Mouse (Mus musculus) forebrain, embryonic 10.5 days (tissue): ENCODE measurements at regions not wholly inside any gene's neighbourhood (a gene's known extent, or its start where the extent isn't known, plus 50 kb on each side); places are given as distances from the start of the nearest gene placed in this dataset.
A peak's percentile ranks its signal among the peaks of the same experiment; 100 is the strongest.
"Not testable (repeated sequence)": the region's sequence is repeated elsewhere in the genome, so short reads cannot be mapped to it uniquely, and the experiment has no call there.

Experiments
- DNase-seq: peaks from one replicate; pipeline ENCODE4 v3.0.0-alpha.2; 2017; ENCODE audit warnings: low spot score; ENCODE audit errors: extremely low spot score
- H3K27ac ChIP-seq: fragments of 300-500 bp; sonication (generic); 2 replicates; pipeline ENCODE4 v1.5.1; 2016; ENCODE audit warnings: mild to moderate bottlenecking
- H3K27me3 ChIP-seq: fragments of 300-500 bp; sonication (generic); 2 replicates; pipeline ENCODE4 v1.6.1; 2016; ENCODE audit warnings: mild to moderate bottlenecking; ENCODE audit not compliant: poor library complexity, severe bottlenecking
- H3K36me3 ChIP-seq: fragments of 300-500 bp; sonication (generic); replicated peaks from 2 replicates; pipeline ENCODE4 v1.6.1; 2016; ENCODE audit warnings: mild to moderate bottlenecking, moderate library complexity
- H3K4me1 ChIP-seq: fragments of 300-500 bp; sonication (generic); 2 replicates; pipeline ENCODE4 v1.6.1; 2016
- H3K4me3 ChIP-seq: fragments of 300-500 bp; sonication (generic); 2 replicates; pipeline ENCODE4 v1.5.1; 2016; ENCODE audit warnings: mild to moderate bottlenecking, moderate library complexity
- H3K9me3 ChIP-seq: fragments of 300-500 bp; sonication (generic); 2 replicates; pipeline ENCODE4 v1.6.1; 2016; ENCODE audit warnings: mild to moderate bottlenecking, moderate library complexity
- WGBS: fragments of 180-500 bp; shearing (Covaris S2); methylation state at CpG from one replicate; pipeline ENCODE4 v1.1.7; 2016; 5-methylcytosine and 5-hydroxymethylcytosine counted together

DNA sequence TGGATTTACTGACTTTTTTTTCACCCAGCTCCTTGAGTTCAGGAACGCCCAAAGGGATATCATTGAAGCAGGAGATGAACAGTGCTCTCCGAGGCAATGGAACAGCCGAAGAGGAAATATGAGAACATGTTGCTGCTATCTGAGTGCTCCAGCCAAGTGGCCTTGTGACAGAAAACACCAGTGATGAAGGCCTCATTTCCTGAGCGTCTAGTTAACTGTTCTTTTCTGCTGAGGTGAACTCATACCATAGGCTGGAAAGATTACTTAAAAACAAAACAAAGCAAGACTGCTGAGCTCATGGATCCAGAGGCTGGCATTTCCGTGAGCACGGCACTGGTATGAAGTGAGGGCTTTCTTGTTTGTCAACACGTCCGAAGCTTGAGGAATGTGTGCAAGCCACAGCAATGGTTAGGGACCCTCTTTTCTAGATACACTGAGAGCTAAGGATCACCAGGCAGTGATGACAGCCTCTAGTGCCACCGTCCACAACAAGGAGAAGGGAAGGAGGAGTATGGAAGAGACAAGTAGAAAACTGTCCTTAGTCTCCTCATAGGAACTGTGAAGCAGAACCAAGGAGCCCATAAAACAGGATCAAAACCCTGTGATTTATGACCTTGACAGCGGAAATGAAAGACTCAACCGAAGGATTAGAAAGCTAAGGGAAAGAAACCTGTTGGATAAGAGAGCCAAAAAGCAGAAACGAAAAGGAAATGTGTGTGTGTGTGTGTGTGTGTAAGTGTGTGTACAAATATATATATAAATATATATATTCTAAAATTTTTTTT is 200.4 kb downstream of the Fam43a start:
- Histone ChIP-seq H3K27me3 (no peaks in the 10 kb centered on the region), H3K27ac (no peak overlapping the region), H3K36me3 (no peaks in the 10 kb centered on the region), H3K4me3 (no peak overlapping the region), H3K9me3 (no peaks in the 10 kb centered on the region), H3K4me1 (no peaks in the 10 kb centered on the region)
- DNase-seq: no peak
- 86% methylated on average over 12 of the region's 12 CpGs for WGBS

- Histone ChIP-seq H3K4me1 (no peaks in the 10 kb centered on the region), H3K4me3 (no peak overlapping the region), H3K9me3 (no peaks in the 10 kb centered on the region), H3K36me3 (no peaks in the 10 kb centered on the region), H3K27ac (no peak overlapping the region), H3K27me3 (no peaks in the 10 kb centered on the region)
- no peak for DNase-seq
- 92% methylated on average over 3 of the region's 3 CpGs for WGBS
Observed at GRCm38 (mm10) chr16:30804018-30804417, 204.5 kb downstream of the Fam43a start.

GRCm38 (mm10) chr16:30806206-30806605 is 206.7 kb downstream of the Fam43a start:
- H3K4me1 ChIP-seq, H3K36me3 ChIP-seq, DNase-seq, H3K27ac ChIP-seq, H3K27me3 ChIP-seq, H3K9me3 ChIP-seq, H3K4me3 ChIP-seq: not testable (repeated sequence)
- whole genome bisulfite sequencing: 90% methylated on average over 4 of the region's 4 CpGs

- Histone ChIP-seq H3K36me3 (no peaks in the 10 kb centered on the region), H3K9me3 (no peaks in the 10 kb centered on the region), H3K4me3 (no peak overlapping the region), H3K4me1 (peaks cover 21% of the 10 kb centered on the region), H3K27me3 (no peaks in the 10 kb centered on the region), H3K27ac (no peak overlapping the region)
- DNase-seq: no peak
- 80% methylated on average over 5 of the region's 5 CpGs for WGBS
Observed at GRCm38 (mm10) chr16:30818541-30819120, 219.1 kb downstream of the Fam43a start.

GRCm38 (mm10) chr16:30819342-30819741 is 219.8 kb downstream of the Fam43a start:
- Histone ChIP-seq H3K4me3 (no peak overlapping the region), H3K9me3 (no peaks in the 10 kb centered on the region), H3K36me3 (no peaks in the 10 kb centered on the region), H3K4me1 (peaks cover 21% of the 10 kb centered on the region), H3K27ac (no peak overlapping the region), H3K27me3 (no peaks in the 10 kb centered on the region)
- WGBS: 89% methylated on average over 4 of the region's 4 CpGs
- DNase-seq: no peak

GRCm38 (mm10) chr16:30820234-30820633 is 220.7 kb downstream of the Fam43a start:
- peaks cover 21% of the 10 kb centered on the region for H3K4me1 ChIP-seq
- DNase-seq: no peak
- no peaks in the 10 kb centered on the region for H3K36me3 ChIP-seq
- no peak overlapping the region for H3K4me3 ChIP-seq
- peak overlapping the region; percentile 80; the same call in 1 of the 2 replicates for H3K27ac ChIP-seq
- no peaks in the 10 kb centered on the region for H3K9me3 ChIP-seq
- H3K27me3 ChIP-seq: no peaks in the 10 kb centered on the region
- WGBS: 87% methylated on average over 3 of the region's 3 CpGs

DNA sequence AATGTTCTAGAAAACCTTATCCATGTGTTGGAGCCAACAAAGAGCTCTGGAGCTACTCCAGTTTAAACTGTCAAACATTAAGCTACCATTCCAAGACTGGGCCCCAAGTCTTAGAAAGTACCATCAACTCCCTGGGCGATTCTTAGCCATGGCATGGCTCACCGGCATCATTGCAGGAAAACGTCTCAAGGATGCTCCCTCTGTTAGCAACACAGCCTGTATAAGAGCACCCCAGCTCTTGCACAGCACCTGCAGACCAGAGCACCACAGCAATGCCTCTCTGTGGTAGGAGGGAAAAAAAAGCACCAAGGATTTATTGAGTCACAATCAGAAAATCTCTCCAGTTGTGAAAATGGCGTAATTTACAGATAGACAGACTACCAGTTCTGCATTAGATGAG is 221.2 kb downstream of the Fam43a start:
- no peaks in the 10 kb centered on the region for H3K27me3 ChIP-seq
- H3K9me3 ChIP-seq: no peaks in the 10 kb centered on the region
- peaks cover 21% of the 10 kb centered on the region for H3K4me1 ChIP-seq
- H3K27ac ChIP-seq: peak overlapping the region; percentile 80
- DNase-seq: no peak
- 82% methylated on average over 4 of the region's 4 CpGs for WGBS
- H3K36me3 ChIP-seq: no peaks in the 10 kb centered on the region
- H3K4me3 ChIP-seq: no peak overlapping the region

DNA sequence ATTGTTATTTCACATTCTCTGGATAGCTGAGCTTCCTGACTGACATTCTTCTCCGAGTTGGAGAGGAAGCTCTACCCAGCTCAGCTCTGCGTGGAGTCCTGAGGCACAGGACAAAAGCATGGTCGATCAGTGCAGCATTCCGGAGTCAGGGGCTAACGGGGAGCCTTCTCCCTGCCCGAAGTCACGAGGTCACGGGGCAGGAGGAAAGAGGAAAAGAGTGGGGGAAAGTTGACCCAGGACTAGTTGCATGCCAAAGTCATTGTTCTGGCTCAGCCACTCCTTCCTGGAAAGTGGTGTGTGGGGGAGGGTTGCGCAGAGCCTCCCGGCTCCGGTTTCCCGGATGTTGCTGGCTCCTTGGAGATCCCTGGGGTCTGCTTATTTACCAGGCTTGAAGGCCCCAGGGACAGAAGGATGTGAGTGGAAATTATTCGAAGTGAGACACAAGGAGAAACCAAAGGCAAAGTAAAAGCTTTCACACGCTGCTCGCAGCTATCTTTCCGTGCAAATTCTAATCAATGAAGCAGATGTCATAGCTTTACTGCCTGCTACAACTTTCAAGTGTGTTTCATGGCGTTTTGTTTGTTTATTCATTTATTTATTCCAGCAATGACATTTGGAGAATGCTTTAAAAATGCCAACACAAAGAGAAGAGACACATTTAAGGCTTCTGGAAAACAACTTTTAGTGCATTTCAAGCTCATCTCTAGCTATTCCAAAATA is 221.8 kb downstream of the Fam43a start:
- Histone ChIP-seq H3K4me3 (peak overlapping the region; percentile 30), H3K27me3 (no peaks in the 10 kb centered on the region), H3K36me3 (no peaks in the 10 kb centered on the region), H3K9me3 (no peaks in the 10 kb centered on the region), H3K27ac (peak overlapping the region; percentile 80), H3K4me1 (peaks cover 21% of the 10 kb centered on the region)
- WGBS: 18% methylated on average over 17 of the region's 17 CpGs
- DNase-seq: peak; percentile 66

GRCm38 (mm10) chr16:30821911-30822578 is 222.5 kb downstream of the Fam43a start:
- peak overlapping the region; percentile 80 for H3K27ac ChIP-seq
- no peaks in the 10 kb centered on the region for H3K9me3 ChIP-seq
- 85% methylated on average over 13 of the region's 13 CpGs for WGBS
- DNase-seq: no peak
- no peaks in the 10 kb centered on the region for H3K36me3 ChIP-seq
- peaks cover 21% of the 10 kb centered on the region for H3K4me1 ChIP-seq
- H3K27me3 ChIP-seq: no peaks in the 10 kb centered on the region
- no peak overlapping the region for H3K4me3 ChIP-seq

- no peaks in the 10 kb centered on the region for H3K9me3 ChIP-seq
- H3K27ac ChIP-seq: no peak overlapping the region
- no peak overlapping the region for H3K4me3 ChIP-seq
- peaks cover 15% of the 10 kb centered on the region for H3K4me1 ChIP-seq
- H3K27me3 ChIP-seq: no peaks in the 10 kb centered on the region
- 81% methylated on average over 3 of the region's 3 CpGs for WGBS
- DNase-seq: no peak
- no peaks in the 10 kb centered on the region for H3K36me3 ChIP-seq
Observed at GRCm38 (mm10) chr16:30826128-30826527, 226.6 kb downstream of the Fam43a start.

GRCm38 (mm10) chr16:30827901-30828608 is 228.5 kb downstream of the Fam43a start:
- 87% methylated on average over 9 of the region's 9 CpGs for WGBS

GRCm38 (mm10) chr16:30834561-30834960 is 235.0 kb downstream of the Fam43a start:
- 69% methylated on average over 3 of the region's 3 CpGs for WGBS
- H3K9me3 ChIP-seq: peaks cover 6% of the 10 kb centered on the region; the same call in 1 of the 2 replicates
- no peaks in the 10 kb centered on the region for H3K27me3 ChIP-seq
- no peak overlapping the region for H3K27ac ChIP-seq
- H3K36me3 ChIP-seq: no peaks in the 10 kb centered on the region
- peaks cover 20% of the 10 kb centered on the region for H3K4me1 ChIP-seq
- no peak for DNase-seq
- H3K4me3 ChIP-seq: no peak overlapping the region

More at GRCm38 (mm10) chr16:30827901-30828608, 228.5 kb downstream of the Fam43a start:
- no peak overlapping the region for H3K27ac ChIP-seq
- no peaks in the 10 kb centered on the region for H3K27me3 ChIP-seq
- no peak for DNase-seq
- H3K9me3 ChIP-seq: peaks cover 5% of the 10 kb centered on the region; the same call in 1 of the 2 replicates
- H3K4me1 ChIP-seq: 0 out of 2 replicates have a peak, but pooled peaks cover 3% of the 10 kb centered on the region
- no peak overlapping the region for H3K4me3 ChIP-seq
- no peaks in the 10 kb centered on the region for H3K36me3 ChIP-seq
